Mouse (Mus musculus): Measurements from ENCODE around the gene Olfr765.
"Not testable (repeated sequence)": the region's sequence is repeated elsewhere in the genome, so short reads cannot be mapped to it uniquely, and the experiment has no call there.

Gene Olfr765

GRCm38 (mm10) chr10:129049898-129050297 lies at the start of gene Olfr765:
TSS of gene Olfr765 (minus strand) at chr10:129049998.
- DNase-seq (ENCODE audit: low spot score in 2 of 2), result not testable (repeated sequence)

GRCm38 (mm10) chr10:129099275-129099674 lies 49.5 kb upstream of the Olfr765 start, which contains the start of gene Olfr768:
TSS of gene Olfr768 (minus strand) at chr10:129099375.
- no peak for DNase-seq (ENCODE audit: low spot score in 2 of 2)

- DNase-seq (ENCODE audit: low spot score in 2 of 2), result not testable (repeated sequence)
Observed at GRCm38 (mm10) chr10:129082810-129083209, 33.0 kb upstream of the Olfr765 start, which contains the start of gene Olfr767. TSS of gene Olfr767 (minus strand) at chr10:129082910.

GRCm38 (mm10) chr10:129068877-129069276 lies 19.1 kb upstream of the Olfr765 start, which contains the start of gene Olfr766-ps1:
TSS of gene Olfr766-ps1 (minus strand) at chr10:129068977.
- DNase-seq (ENCODE audit: low spot score in 2 of 2), result no peak

GRCm38 (mm10) chr10:129039796-129040195 lies 10.0 kb downstream of the Olfr765 start, which contains the start of gene Olfr764-ps1:
TSS of gene Olfr764-ps1 (minus strand) at chr10:129039896.
- no peak for DNase-seq (ENCODE audit: low spot score in 2 of 2)

- no peak for DNase-seq (ENCODE audit: low spot score in 2 of 2)
Observed at GRCm38 (mm10) chr10:129028343-129028742, 21.5 kb downstream of the Olfr765 start.

GRCm38 (mm10) chr10:129026018-129026662 lies 23.7 kb downstream of the Olfr765 start:
- no peak for DNase-seq (ENCODE audit: low spot score in 2 of 2)

GRCm38 (mm10) chr10:129023319-129023718 lies 26.5 kb downstream of the Olfr765 start:
- DNase-seq (ENCODE audit: low spot score in 2 of 2), result no peak

GRCm38 (mm10) chr10:129014477-129014876 lies 35.3 kb downstream of the Olfr765 start:
- DNase-seq (ENCODE audit: low spot score in 2 of 2), result no peak

GRCm38 (mm10) chr10:129011511-129011910 lies 38.3 kb downstream of the Olfr765 start:
- DNase-seq (ENCODE audit: low spot score in 2 of 2), result not testable (repeated sequence)

GRCm38 (mm10) chr10:129010288-129010841 lies 39.4 kb downstream of the Olfr765 start, which contains the start of gene Olfr763:
TSS of gene Olfr763 (plus strand) at chr10:129010791.
- no peak for DNase-seq (ENCODE audit: low spot score in 2 of 2)

GRCm38 (mm10) chr10:129004032-129004920 lies 45.5 kb downstream of the Olfr765 start:
- DNase-seq (ENCODE audit: low spot score in 2 of 2), result no peak

GRCm38 (mm10) chr10:128996523-128997040 lies 53.2 kb downstream of the Olfr765 start:
- DNase-seq (ENCODE audit: low spot score in 2 of 2), result no peak

GRCm38 (mm10) chr10:128995796-128996195 lies 54.0 kb downstream of the Olfr765 start:
- no peak for DNase-seq (ENCODE audit: low spot score in 2 of 2)

Measured in heart, adult 9 months (tissue).